Mouse (Mus musculus) skeletal muscle tissue, postnatal 0 days (tissue): Measurements from ENCODE around the gene Ptprq. TPM values are rescaled to one million over a fixed set of nuclear protein-coding genes. Genes with fewer than 3 reads are reported as not detected.

Experiments used
- microRNA-seq, 2 experiments: library from miRNA; unstranded; fragments of <30 nt; microRNA quantifications; one replicate each; pipeline ENCODE4; 2016
- polyA plus RNA-seq: library from polyadenylated mRNA; unstranded; fragments of >200 nt; fragmentation: Nextera tagmentation; extraction: Ambion mirVana; gene quantifications from 2 replicates; pipeline ENCODE4 v1.2.1, GENCODE M21; 2015

The Ptprq gene
- 0.05 TPM in 2 replicates for polyA plus RNA-seq

DNA sequence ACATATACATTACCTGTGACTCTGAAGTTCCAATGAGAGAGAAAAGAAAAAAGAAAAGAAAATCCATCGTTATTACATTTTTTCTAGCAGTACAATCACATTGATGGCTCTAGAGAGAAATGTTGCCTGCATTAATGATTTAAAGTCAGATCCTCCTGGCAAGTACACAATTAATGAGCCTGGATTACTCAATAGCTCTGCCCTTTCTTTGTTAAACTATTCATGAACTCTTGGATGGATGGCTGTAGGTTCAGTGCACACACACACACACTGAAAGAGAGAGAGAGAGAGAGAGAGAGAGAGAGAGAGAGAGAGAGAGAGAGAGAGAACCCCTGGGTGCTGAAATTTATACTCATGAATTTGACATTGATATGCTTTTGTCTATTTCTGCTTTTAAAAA lies at the start of gene Ptprq:
Gene Ptprq, minus strand, starts transcription at position 246 of the 400 bp plus-strand sequence.

DNA sequence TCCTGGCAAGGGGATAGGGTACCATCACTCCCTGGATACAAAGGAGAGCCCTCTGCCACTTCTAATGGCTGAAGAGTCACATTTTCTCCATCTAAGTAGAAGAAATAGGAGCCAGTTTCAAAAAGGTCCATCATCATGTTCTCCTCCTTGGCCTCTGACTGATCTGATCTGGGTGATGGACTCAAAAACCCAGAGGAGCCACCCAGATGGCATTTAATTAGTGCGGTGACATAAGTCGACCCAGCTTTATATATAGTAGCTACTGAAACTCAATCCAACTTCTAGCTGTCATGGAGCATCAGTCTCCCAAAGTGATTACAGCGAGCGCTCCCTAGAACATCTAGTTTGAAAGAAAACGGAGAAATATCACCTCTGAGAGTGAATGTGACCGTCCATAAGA lies 225.3 kb downstream of the Ptprq start, which contains the start of gene Myf6:
Gene Myf6, minus strand, starts transcription at position 170 of the 400 bp plus-strand sequence.

DNA sequence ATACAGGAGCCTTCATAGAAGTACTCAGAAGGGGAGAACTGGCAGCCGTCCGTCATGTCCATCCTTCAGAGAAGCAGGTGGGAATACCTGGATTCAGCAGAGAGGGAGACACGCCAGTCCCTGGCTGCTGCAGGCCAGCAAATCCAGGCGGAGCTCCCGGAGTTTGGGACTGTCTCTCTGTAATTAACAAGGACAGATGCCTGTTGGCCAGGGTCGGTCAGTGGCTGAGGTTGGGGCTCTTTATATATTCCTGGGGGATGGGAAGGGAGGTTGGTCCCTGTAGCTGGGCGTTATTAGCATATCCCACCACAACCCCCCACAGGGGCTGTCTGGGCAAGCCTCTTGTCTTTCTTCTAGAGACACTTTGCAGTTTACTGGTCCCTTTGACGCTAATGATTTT lies 234.0 kb downstream of the Ptprq start, which contains the start of gene Myf5:
Gene Myf5, minus strand, starts transcription at position 265 of the 400 bp plus-strand sequence.

Small RNA genes within 50 kb of the gene (microRNA-seq; reads per million reads assigned to microRNA genes)
- gene Gm44403: 0 reads per million in 2 experiments

Other genes with a start within 250 kb of the Ptprq start
- gene Myf5, start 233.9 kb downstream of the Ptprq start, polyA plus RNA-seq: 45.4 and 61.3 TPM in 2 replicates
- gene Myf6, start 225.3 kb downstream of the Ptprq start, polyA plus RNA-seq: 259 and 302 TPM in 2 replicates
- 0.62 and 0.92 TPM in 2 replicates for gene Otogl, start 192.1 kb upstream of the Ptprq start, polyA plus RNA-seq